Comparison of ENCODE assay signal across 10 mouse cellular contexts in the genomic region with DNA sequence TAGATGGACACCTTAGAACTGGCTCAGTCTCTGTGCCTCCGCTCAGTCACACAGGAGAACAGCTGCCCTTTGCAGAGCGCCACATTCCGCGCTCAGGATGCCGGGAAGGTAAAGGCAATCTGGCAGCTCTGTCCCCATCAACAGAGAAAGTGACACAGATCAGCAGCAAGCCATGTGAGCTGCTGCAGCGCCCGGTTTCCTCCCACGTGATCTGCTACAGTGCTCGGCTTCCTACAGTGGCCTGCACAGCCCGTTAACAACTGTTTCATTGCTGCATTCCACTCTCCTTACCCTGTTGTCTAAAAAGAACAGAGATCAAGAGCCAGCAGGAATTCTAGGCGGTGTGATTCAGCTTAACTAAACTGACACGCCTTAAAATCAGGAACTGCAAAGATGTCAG. TPM values are rescaled to one million over a fixed set of nuclear protein-coding genes. Genes with fewer than 3 reads are reported as not detected.
DNase-seq lines count a peak whose midpoint lies in the region; ATAC-seq lines count a peak whose summit lies in the region.
"Had no signal": no experiment of that assay in that cellular context is flagged by ENCODE, and none has a peak within 500 bp of the region (broad histone marks: within the 10 kb centered on the region; RNA-seq: fewer than 3 reads in every experiment).

No protein-coding gene starts in this region.

- no peaks in the 10 kb centered on the region for H3K9me3 ChIP-seq in intestine, embryonic 15.5 days
- no peaks in the 10 kb centered on the region for H3K9me3 ChIP-seq in intestine, embryonic 16.5 days (ENCODE audit: control insufficient read depth, low read length)
- H3K9me3 ChIP-seq in neural tube, embryonic 15.5 days (replicated peaks): no peaks in the 10 kb centered on the region

- H3K27me3 ChIP-seq in intestine, embryonic 15.5 days (replicated peaks): no peaks in the 10 kb centered on the region
- no peaks in the 10 kb centered on the region for H3K27me3 ChIP-seq in intestine, embryonic 16.5 days (replicated peaks; ENCODE audit: control insufficient read depth, insufficient read depth, low read length)
- no peaks in the 10 kb centered on the region for H3K27me3 ChIP-seq in neural tube, embryonic 15.5 days (replicated peaks)

- peak; percentile 15 for DNase-seq in CD4-positive helper T cell, adult 2 months (ENCODE audit: low read depth, low spot score)
- peak; percentile 74 for DNase-seq in ZHBTc4 (ENCODE audit: low read depth, low spot score)
- DNase-seq in kidney, postnatal 14 days: peak; percentile 20
- DNase-seq in cerebellum, adult 9-10 months: no peak
- no peak for DNase-seq in cerebellum, postnatal 10 days
- DNase-seq: retina, postnatal 1 day had no signal

- no peaks in the 10 kb centered on the region for H3K4me1 ChIP-seq in intestine, embryonic 15.5 days (replicated peaks)
- H3K4me1 ChIP-seq in intestine, embryonic 16.5 days (ENCODE audit: control insufficient read depth, insufficient read depth, low read length): no peaks in the 10 kb centered on the region
- H3K4me1 ChIP-seq in neural tube, embryonic 15.5 days: no peaks in the 10 kb centered on the region

- ATAC-seq in intestine, embryonic 15.5 days: peak; percentile 51; the same call in 1 of the 2 replicates
- no peak for ATAC-seq in intestine, embryonic 16.5 days
- no peak for ATAC-seq in neural tube, embryonic 15.5 days (ENCODE audit: low FRiP score)

- no peak overlapping the region for H3K9ac ChIP-seq in intestine, embryonic 15.5 days
- H3K9ac ChIP-seq in intestine, embryonic 16.5 days (ENCODE audit: low read depth, low read length): no peak overlapping the region
- H3K9ac ChIP-seq in neural tube, embryonic 15.5 days (replicated peaks): no peak overlapping the region
- H3K9ac ChIP-seq: liver, embryonic 14.5 days had no signal

- H3K4me2 ChIP-seq in intestine, embryonic 15.5 days (replicated peaks): peak overlapping the region; percentile 11; the same call in 1 of the 2 replicates
- H3K4me2 ChIP-seq in intestine, embryonic 16.5 days (ENCODE audit: low read depth, low read length): no peak overlapping the region
- H3K4me2 ChIP-seq in neural tube, embryonic 15.5 days: no peak overlapping the region

- H3K36me3 ChIP-seq in intestine, embryonic 15.5 days: no peaks in the 10 kb centered on the region
- no peaks in the 10 kb centered on the region for H3K36me3 ChIP-seq in intestine, embryonic 16.5 days (ENCODE audit: control insufficient read depth, insufficient read depth, low read length)
- no peaks in the 10 kb centered on the region for H3K36me3 ChIP-seq in neural tube, embryonic 15.5 days

- H3K27ac ChIP-seq in intestine, embryonic 15.5 days: no peak overlapping the region
- no peak overlapping the region for H3K27ac ChIP-seq in intestine, embryonic 16.5 days (ENCODE audit: low read length)
- H3K27ac ChIP-seq in neural tube, embryonic 15.5 days (replicated peaks): no peak overlapping the region
- H3K27ac ChIP-seq: liver, embryonic 14.5 days had no signal

- 56% methylated on average over 12 of the region's 12 CpGs for WGBS in intestine, embryonic 15.5 days
- WGBS in intestine, embryonic 16.5 days: 61% methylated on average over 12 of the region's 12 CpGs
- 65% methylated on average over 12 of the region's 12 CpGs for WGBS in neural tube, embryonic 15.5 days

- no peak overlapping the region for H3K4me3 ChIP-seq in intestine, embryonic 15.5 days (replicated peaks)
- no peak overlapping the region for H3K4me3 ChIP-seq in intestine, embryonic 16.5 days (ENCODE audit: low read length)
- no peak overlapping the region for H3K4me3 ChIP-seq in neural tube, embryonic 15.5 days (replicated peaks)

RNA-seq across cellular contexts. Expression of gene Sypl, which starts 36.0 kb away (rescaled TPM):
- polyA plus RNA-seq in intestine, embryonic 15.5 days (2015; fragmentation: Nextera tagmentation; extraction: Ambion mirVana): 157 and 159 TPM in 2 replicates
- 168 and 172 TPM in 2 replicates for polyA plus RNA-seq in intestine, embryonic 16.5 days (2015; fragmentation: Nextera tagmentation; extraction: Ambion mirVana)
- polyA plus RNA-seq in neural tube, embryonic 15.5 days (2015; fragmentation: Nextera tagmentation; extraction: Ambion mirVana): 39.2 and 57.1 TPM in 2 replicates

Comparison
In these comparisons a context has a peak if more than half of its experiments do, and no peak if none do; other contexts are left out.
1. DNase-seq: peak in CD4-positive helper T cell, adult 2 months (single experiment), ZHBTc4 (single experiment) and kidney, postnatal 14 days (single experiment); none in cerebellum, adult 9-10 months (single experiment) and cerebellum, postnatal 10 days (0 of 2).